Mouse (Mus musculus): ENCODE results near the gene Tnnt1.
A peak's percentile ranks its signal among the peaks of the same experiment; 100 is the strongest.

Gene Tnnt1

GRCm38 (mm10) chr7:4521231-4522003 lies 5.2 kb upstream of the Tnnt1 start:
- DNase-seq (ENCODE audit: low spot score), result no peak

GRCm38 (mm10) chr7:4518487-4518886 lies 2.3 kb upstream of the Tnnt1 start:
- no peak for DNase-seq (ENCODE audit: low spot score)

- no peak for DNase-seq (ENCODE audit: low spot score)
Observed at GRCm38 (mm10) chr7:4515853-4516252, 329 bp downstream of the Tnnt1 start.

GRCm38 (mm10) chr7:4513829-4514712 lies 2.1 kb downstream of the Tnnt1 start:
- DNase-seq (ENCODE audit: low spot score), result no peak

- DNase-seq (ENCODE audit: low spot score), result peak; percentile 25
Observed at GRCm38 (mm10) chr7:4513236-4513635, 2.9 kb downstream of the Tnnt1 start.

GRCm38 (mm10) chr7:4511489-4512224 lies 4.5 kb downstream of the Tnnt1 start:
- no peak for DNase-seq (ENCODE audit: low spot score)

GRCm38 (mm10) chr7:4509863-4510608 lies 6.1 kb downstream of the Tnnt1 start:
- DNase-seq (ENCODE audit: low spot score), result peak; percentile 79

- no peak for DNase-seq (ENCODE audit: low spot score)
Observed at GRCm38 (mm10) chr7:4508739-4509116, 7.5 kb downstream of the Tnnt1 start.

- no peak for DNase-seq (ENCODE audit: low spot score)
Observed at GRCm38 (mm10) chr7:4508062-4508738, 8.0 kb downstream of the Tnnt1 start.

- no peak for DNase-seq (ENCODE audit: low spot score)
Observed at GRCm38 (mm10) chr7:4507220-4507619, 9.0 kb downstream of the Tnnt1 start.

GRCm38 (mm10) chr7:4504646-4505435 lies 11.3 kb downstream of the Tnnt1 start:
- DNase-seq (ENCODE audit: low spot score), result no peak

GRCm38 (mm10) chr7:4503858-4504257 lies 12.3 kb downstream of the Tnnt1 start:
- no peak for DNase-seq (ENCODE audit: low spot score)

- DNase-seq (ENCODE audit: low spot score), result no peak
Observed at GRCm38 (mm10) chr7:4503100-4503499, 13.1 kb downstream of the Tnnt1 start.

GRCm38 (mm10) chr7:4502421-4503090 lies 13.6 kb downstream of the Tnnt1 start:
- DNase-seq (ENCODE audit: low spot score), result peak; percentile 77

GRCm38 (mm10) chr7:4501558-4502397 lies 14.4 kb downstream of the Tnnt1 start, which contains the start of gene Ppp1r12c:
Ppp1r12c (minus strand) TSS chr7:4501680.
- peak; percentile 95 for DNase-seq (ENCODE audit: low spot score)

GRCm38 (mm10) chr7:4500892-4501471 lies 15.2 kb downstream of the Tnnt1 start:
- DNase-seq (ENCODE audit: low spot score), result peak; percentile 47

- no peak for DNase-seq (ENCODE audit: low spot score)
Observed at GRCm38 (mm10) chr7:4499034-4499433, 17.1 kb downstream of the Tnnt1 start.

GRCm38 (mm10) chr7:4498251-4498650 lies 17.9 kb downstream of the Tnnt1 start:
- DNase-seq (ENCODE audit: low spot score), result no peak
